Mouse (Mus musculus) MEL (cell line): ENCODE data around the gene Tnrc6c. TPM values are rescaled to one million over a fixed set of nuclear protein-coding genes. Genes with fewer than 3 reads are reported as not detected.

Source experiments
- DNase-seq: peaks from one replicate; pipeline ENCODE4 v3.0.0; 2011; ENCODE audit warnings: low read depth, low spot score
- H3K27ac ChIP-seq: 2 replicates; pipeline ENCODE4 v1.5.1; 2012; ENCODE audit warnings: low read depth, mild to moderate bottlenecking, control low read depth, low read length, moderate library complexity; ENCODE audit not compliant: control insufficient read depth
- H3K27me3 ChIP-seq, 2 experiments: fragments of 150-350 bp in 1 of 2; sonication (generic) in 1 of 2; 2 replicates each; pipeline ENCODE4 v1.6.1; 2012; ENCODE audit warnings: low read length in 2 of 2, mild to moderate bottlenecking in 2 of 2, improper control_type of control experiment in 1 of 2, moderate library complexity in 1 of 2; ENCODE audit not compliant: insufficient read depth in 2 of 2, control insufficient read depth in 1 of 2
- H3K36me3 ChIP-seq, 2 experiments: 2 replicates each; pipeline ENCODE4 v1.6.1; 2012 to 2014; ENCODE audit warnings: low read length in 2 of 2, improper control_type of control experiment in 1 of 2, inconsistent platforms in 1 of 2, mild to moderate bottlenecking in 1 of 2; ENCODE audit not compliant: insufficient read depth in 2 of 2, control insufficient read depth in 1 of 2
- H3K4me1 ChIP-seq, 2 experiments: fragments of 150-350 bp in 1 of 2; sonication (generic) in 1 of 2; 2 replicates each; pipeline ENCODE4 v1.6.1; 2012; ENCODE audit warnings: low read length in 2 of 2, improper control_type of control experiment in 1 of 2, mild to moderate bottlenecking in 1 of 2; ENCODE audit not compliant: insufficient read depth in 2 of 2, control insufficient read depth in 1 of 2
- H3K4me3 ChIP-seq, 2 experiments: fragments of 150-350 bp in 1 of 2; sonication (generic) in 1 of 2; 2 replicates each; pipeline ENCODE4 v1.5.1; 2012; ENCODE audit warnings: low read depth in 2 of 2, low read length in 2 of 2, mild to moderate bottlenecking in 2 of 2, moderate library complexity in 2 of 2, control low read depth in 1 of 2, improper control_type of control experiment in 1 of 2; ENCODE audit not compliant: control insufficient read depth in 1 of 2, insufficient read depth in 1 of 2
- H3K79me2 ChIP-seq: 2 replicates; pipeline ENCODE4 v1.6.1; 2012; ENCODE audit warnings: mild to moderate bottlenecking, low read length, moderate library complexity; ENCODE audit not compliant: control insufficient read depth, poor library complexity, insufficient read depth
- H3K9ac ChIP-seq: 2 replicates; pipeline ENCODE4 v1.6.1; 2012; ENCODE audit warnings: low read depth, mild to moderate bottlenecking, control low read depth, low read length, moderate library complexity; ENCODE audit not compliant: control insufficient read depth, poor library complexity, severe bottlenecking
- H3K9me3 ChIP-seq: fragments of 150-350 bp; sonication (generic); replicated peaks from 2 replicates; pipeline ENCODE4 v1.6.1; 2012; ENCODE audit warnings: mild to moderate bottlenecking, low read length, improper control_type of control experiment, moderate library complexity; ENCODE audit not compliant: insufficient read depth
- CHD1 ChIP-seq: IDR thresholded peaks from 2 replicates; pipeline ENCODE4 v1.6.1; 2012; ENCODE audit warnings: low read depth, mild to moderate bottlenecking, inconsistent platforms, low read length, improper control_type of control experiment
- CHD2 ChIP-seq: IDR thresholded peaks from 2 replicates; pipeline ENCODE4 v1.6.1; 2011; ENCODE audit warnings: low read length, improper control_type of control experiment
- CTCF ChIP-seq, 3 experiments: IDR thresholded peaks in 2 of 3; conservative IDR thresholded peaks in 1 of 3; 2 replicates each; pipeline ENCODE4 v1.5.1; 2011 to 2012; ENCODE audit warnings: low read length in 3 of 3, low read depth in 2 of 3, mild to moderate bottlenecking in 2 of 3, improper control_type of control experiment in 1 of 3, inconsistent platforms in 1 of 3, mixed read lengths in 1 of 3, moderate library complexity in 1 of 3; ENCODE audit not compliant: control insufficient read depth in 1 of 3, insufficient read depth in 1 of 3, poor library complexity in 1 of 3, severe bottlenecking in 1 of 3
- EP300 ChIP-seq, 2 experiments: IDR thresholded peaks; 2 replicates each; pipeline ENCODE4 v1.6.1; 2011; ENCODE audit warnings: improper control_type of control experiment in 2 of 2, low read length in 2 of 2, low read depth in 1 of 2, mild to moderate bottlenecking in 1 of 2
- JUND ChIP-seq: IDR thresholded peaks from 2 replicates; pipeline ENCODE4 v1.6.1; 2011; ENCODE audit warnings: low read depth, mild to moderate bottlenecking, improper control_type of control experiment, low read length
- MAFK ChIP-seq: IDR thresholded peaks from 2 replicates; pipeline ENCODE4 v1.6.1; 2011; ENCODE audit warnings: low read depth, mild to moderate bottlenecking, low read length, improper control_type of control experiment, borderline replicate concordance
- NELFE ChIP-seq: IDR thresholded peaks from 2 replicates; pipeline ENCODE4 v1.6.1; 2011; ENCODE audit warnings: low read depth, low read length, improper control_type of control experiment
- NRF1 ChIP-seq: IDR thresholded peaks from 2 replicates; pipeline ENCODE4 v1.6.1; 2014; ENCODE audit warnings: low read depth, mild to moderate bottlenecking, inconsistent platforms, low read length, improper control_type of control experiment, moderate library complexity; ENCODE audit not compliant: poor library complexity, insufficient read depth, severe bottlenecking
- POLR2AphosphoS2 ChIP-seq: IDR thresholded peaks from 2 replicates; pipeline ENCODE4 v1.6.1; 2011; ENCODE audit warnings: low read length, improper control_type of control experiment
- ZKSCAN1 ChIP-seq: IDR thresholded peaks from 2 replicates; pipeline ENCODE4 v1.6.1; 2012; ENCODE audit warnings: low read depth, mild to moderate bottlenecking, inconsistent platforms, low read length, improper control_type of control experiment, moderate library complexity
- polyA plus RNA-seq, 2 experiments: library from polyadenylated mRNA; stranded (reverse) in 1 of 2; unstranded in 1 of 2; fragments of >175 nt in 1 of 2; fragments of >200 nt in 1 of 2; gene quantifications; 2 replicates each; pipeline versions ENCODE4 v1.2.1 to v1.2.4; 2012; ENCODE audit warnings: low replicate concordance in 2 of 2, low read depth in 1 of 2; ENCODE audit not compliant: insufficient read length in 2 of 2, insufficient read depth in 1 of 2, missing spikeins in 1 of 2
- total RNA-seq: library from RNA; depleted of rRNA; stranded (reverse); fragments of 300-350 nt; gene quantifications from 2 replicates; pipeline ENCODE4 v1.2.3, GENCODE M21; 2012

Tnrc6c gene
- total and polyA plus RNA-seq, 3 experiments: 16.0 to 19.1 TPM; not detected in 1

GRCm38 (mm10) chr11:117638386-117638785, 15.7 kb upstream of the Tnrc6c start:
- Histone ChIP-seq H3K36me3 (no peaks in the 10 kb centered on the region), H3K4me3 (no peak overlapping the region), H3K79me2 (no peaks in the 10 kb centered on the region), H3K9ac (no peak overlapping the region), H3K9me3 (no peaks in the 10 kb centered on the region), H3K4me1 (no peaks in the 10 kb centered on the region), H3K27ac (no peak overlapping the region), H3K27me3 (peaks cover 3 to 6% of the 10 kb centered on the region in 2 experiments)
- no peak for DNase-seq
- no peak for TF ChIP-seq NRF1
- no peak for TF ChIP-seq MAFK
- no peak for TF ChIP-seq CHD2

- Histone ChIP-seq H3K79me2 (no peaks in the 10 kb centered on the region), H3K9ac (no peak overlapping the region), H3K4me1 (no peaks in the 10 kb centered on the region), H3K27me3 (peaks cover 4 to 6% of the 10 kb centered on the region in 2 experiments), H3K27ac (no peak overlapping the region), H3K4me3 (no peak overlapping the region), H3K9me3 (no peaks in the 10 kb centered on the region), H3K36me3 (no peaks in the 10 kb centered on the region)
- DNase-seq: no peak
- TF ChIP-seq CHD1 (no peak), CTCF (IDR thresholded peaks at IDR 0.05 in 2 of 3, conservative IDR thresholded peaks at IDR 0.05 in 1 of 3; ENCODE audit: control insufficient read depth in 1 of 3, insufficient read depth in 1 of 3, low read depth in 2 of 3, low read length in 3 of 3, poor library complexity in 1 of 3, severe bottlenecking in 1 of 3) (no peak), ZKSCAN1 (no peak), EP300 (IDR thresholded peaks at IDR 0.05; ENCODE audit: low read depth in 1 of 2, low read length in 2 of 2) (no peak)
Measured at GRCm38 (mm10) chr11:117638809-117639208, 15.3 kb upstream of the Tnrc6c start.

GRCm38 (mm10) chr11:117639331-117639970, 14.6 kb upstream of the Tnrc6c start:
- H3K4me1 ChIP-seq: no peaks in the 10 kb centered on the region
- H3K27ac ChIP-seq: no peak overlapping the region
- TF ChIP-seq NELFE: no peak
- TF ChIP-seq POLR2AphosphoS2: no peak
- TF ChIP-seq CHD1: no peak
- no peak for TF ChIP-seq JUND
- H3K4me3 ChIP-seq: no peak overlapping the region
- no peak for DNase-seq
- H3K9ac ChIP-seq: no peak overlapping the region
- H3K9me3 ChIP-seq: no peaks in the 10 kb centered on the region
- no peaks in the 10 kb centered on the region for H3K36me3 ChIP-seq
- H3K79me2 ChIP-seq: no peaks in the 10 kb centered on the region
- H3K27me3 ChIP-seq: peaks cover 9 to 11% of the 10 kb centered on the region in 2 experiments
